Mouse (Mus musculus) right cerebral cortex, adult 18-20 months (tissue): ENCODE measurements around the gene Ifitm6.
"Not testable (repeated sequence)": the region's sequence is repeated elsewhere in the genome, so short reads cannot be mapped to it uniquely, and the experiment has no call there.

Experiments
- DNase-seq: peaks from one replicate; pipeline ENCODE4 v3.0.0; 2022; ENCODE audit warnings: mixed read lengths

Gene Ifitm6

GRCm38 (mm10) chr7:141008312-141008761 lies 9.4 kb downstream of the Ifitm6 start:
- no peak for DNase-seq

- no peak for DNase-seq
Observed at GRCm38 (mm10) chr7:141006914-141007313, 10.8 kb downstream of the Ifitm6 start.

DNA sequence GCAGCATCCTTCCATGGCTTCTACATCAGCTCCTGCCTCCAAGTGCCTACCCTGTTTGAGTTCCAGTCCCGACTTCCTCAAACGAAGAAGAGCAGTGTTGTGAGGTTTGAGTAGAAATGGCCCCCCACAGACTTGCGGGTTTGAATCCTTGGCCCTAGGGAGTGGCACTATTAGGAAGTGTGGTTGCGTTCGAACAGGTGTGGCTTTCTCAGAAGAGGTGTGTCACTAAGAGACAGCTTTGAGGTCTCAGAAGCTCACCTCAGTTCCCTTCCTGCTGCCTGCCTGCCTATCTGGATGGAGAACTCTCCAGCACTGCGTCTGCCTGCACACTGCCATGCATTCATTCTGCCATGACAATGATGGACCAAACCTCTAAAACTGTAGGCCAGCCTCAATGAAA lies 11.3 kb downstream of the Ifitm6 start:
- DNase-seq = no peak

- DNase-seq = no peak
Observed at GRCm38 (mm10) chr7:141003248-141004010, 14.3 kb downstream of the Ifitm6 start.

DNA sequence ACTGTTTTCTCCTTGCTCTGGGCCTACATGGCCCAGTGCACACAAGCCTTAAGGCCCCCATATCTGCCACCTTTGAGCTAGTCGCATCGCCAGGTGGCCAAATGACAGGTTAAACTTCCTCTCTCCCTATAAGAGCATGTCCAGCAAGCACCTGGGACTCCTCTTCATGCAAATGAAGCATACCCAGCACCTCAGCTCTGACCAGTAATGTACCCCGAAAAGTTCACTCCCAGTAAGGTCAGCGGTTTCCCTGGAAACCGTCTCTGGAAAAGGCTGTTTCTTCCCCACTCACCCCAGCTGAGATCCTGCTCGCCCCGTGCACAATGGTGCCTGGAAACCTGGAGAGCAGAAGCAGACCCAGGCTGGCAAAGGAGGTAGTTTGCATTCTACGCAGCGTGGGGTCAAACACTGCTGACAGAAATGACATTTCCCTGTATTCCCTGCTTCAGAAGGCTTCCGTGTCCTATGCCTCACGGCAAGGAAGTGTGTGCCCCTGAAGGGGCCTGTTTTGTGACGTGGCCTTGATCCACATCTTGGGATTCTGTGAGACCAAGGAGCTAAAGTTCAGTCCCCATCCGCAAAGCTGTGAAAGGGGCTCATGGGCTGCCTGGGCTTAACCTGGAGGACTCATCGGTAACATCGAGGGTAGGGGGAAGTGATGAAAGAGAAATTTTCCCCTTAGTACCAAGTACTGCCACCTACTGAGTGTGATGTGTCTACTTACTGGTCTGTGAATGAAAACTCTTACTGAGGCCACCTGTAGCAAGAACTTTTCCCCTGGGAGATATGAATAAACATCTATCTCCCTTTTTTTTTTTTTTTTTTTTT lies 16.6 kb downstream of the Ifitm6 start:
- DNase-seq = no peak

DNA sequence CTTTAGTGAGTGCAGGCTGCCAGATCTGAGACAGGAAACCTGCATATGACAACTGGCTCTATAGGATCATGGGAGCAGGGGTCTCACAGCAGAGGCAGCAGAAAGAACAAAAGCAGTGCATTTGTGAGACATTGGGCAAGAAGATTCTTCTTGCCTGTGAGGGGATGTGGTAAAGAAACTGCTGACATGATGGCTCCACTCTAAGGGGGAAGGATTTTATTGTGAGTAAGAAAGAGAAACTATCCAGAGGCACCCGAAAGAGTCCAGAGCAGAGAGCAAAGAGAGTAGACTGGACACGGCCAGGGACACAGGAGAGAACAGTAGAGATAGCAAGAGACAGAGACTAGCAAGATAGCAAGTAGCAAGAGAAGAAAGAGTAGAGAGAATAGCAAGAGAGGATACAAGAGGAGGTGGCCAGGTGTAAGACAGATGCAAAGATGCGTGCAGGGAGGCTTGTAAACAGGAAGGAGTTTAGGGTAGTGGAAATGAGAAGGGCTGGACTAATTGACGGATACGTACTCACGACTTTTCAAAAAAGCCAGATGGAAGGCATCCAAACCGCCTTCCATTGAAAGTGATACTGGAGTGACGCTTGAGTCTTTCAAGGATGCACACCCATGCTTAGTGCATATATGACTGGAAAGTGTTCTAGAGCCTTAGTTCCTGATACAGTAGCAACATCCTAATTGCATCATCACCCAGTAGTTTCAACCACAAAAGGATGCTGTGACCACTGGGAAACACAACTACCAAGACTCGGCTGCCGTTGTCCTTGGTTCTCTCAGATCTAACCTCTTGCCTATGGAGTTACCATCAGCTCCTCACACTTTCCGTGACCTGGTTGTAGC lies 18.6 kb downstream of the Ifitm6 start:
- DNase-seq = no peak

DNA sequence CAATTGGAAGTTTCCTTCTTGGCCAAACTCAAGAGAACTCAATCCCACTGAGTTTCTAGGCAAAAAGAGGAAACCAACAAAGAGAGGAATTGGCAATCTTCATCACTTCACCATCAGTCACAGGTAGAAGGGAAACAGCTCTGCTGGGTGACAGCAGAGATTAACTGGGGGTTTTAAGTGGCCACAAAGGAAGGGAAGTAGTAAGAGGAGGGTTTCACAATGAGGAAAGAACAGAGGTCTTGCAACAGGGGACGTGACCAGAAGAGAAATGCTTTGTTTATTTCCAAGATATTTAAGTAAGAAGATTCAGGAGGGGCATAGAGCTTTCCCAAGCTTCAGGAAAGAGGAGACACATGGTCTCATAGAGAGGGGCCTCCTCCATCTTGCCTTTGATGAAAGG lies 19.9 kb downstream of the Ifitm6 start:
- DNase-seq = no peak

- DNase-seq = no peak
Observed at GRCm38 (mm10) chr7:140991117-140991689, 26.5 kb downstream of the Ifitm6 start.

- DNase-seq = no peak
Observed at GRCm38 (mm10) chr7:140990622-140991021, 27.1 kb downstream of the Ifitm6 start.

- no peak for DNase-seq
Observed at GRCm38 (mm10) chr7:140990185-140990584, 27.5 kb downstream of the Ifitm6 start.

GRCm38 (mm10) chr7:140989022-140989421 lies 28.7 kb downstream of the Ifitm6 start:
- DNase-seq = no peak

DNA sequence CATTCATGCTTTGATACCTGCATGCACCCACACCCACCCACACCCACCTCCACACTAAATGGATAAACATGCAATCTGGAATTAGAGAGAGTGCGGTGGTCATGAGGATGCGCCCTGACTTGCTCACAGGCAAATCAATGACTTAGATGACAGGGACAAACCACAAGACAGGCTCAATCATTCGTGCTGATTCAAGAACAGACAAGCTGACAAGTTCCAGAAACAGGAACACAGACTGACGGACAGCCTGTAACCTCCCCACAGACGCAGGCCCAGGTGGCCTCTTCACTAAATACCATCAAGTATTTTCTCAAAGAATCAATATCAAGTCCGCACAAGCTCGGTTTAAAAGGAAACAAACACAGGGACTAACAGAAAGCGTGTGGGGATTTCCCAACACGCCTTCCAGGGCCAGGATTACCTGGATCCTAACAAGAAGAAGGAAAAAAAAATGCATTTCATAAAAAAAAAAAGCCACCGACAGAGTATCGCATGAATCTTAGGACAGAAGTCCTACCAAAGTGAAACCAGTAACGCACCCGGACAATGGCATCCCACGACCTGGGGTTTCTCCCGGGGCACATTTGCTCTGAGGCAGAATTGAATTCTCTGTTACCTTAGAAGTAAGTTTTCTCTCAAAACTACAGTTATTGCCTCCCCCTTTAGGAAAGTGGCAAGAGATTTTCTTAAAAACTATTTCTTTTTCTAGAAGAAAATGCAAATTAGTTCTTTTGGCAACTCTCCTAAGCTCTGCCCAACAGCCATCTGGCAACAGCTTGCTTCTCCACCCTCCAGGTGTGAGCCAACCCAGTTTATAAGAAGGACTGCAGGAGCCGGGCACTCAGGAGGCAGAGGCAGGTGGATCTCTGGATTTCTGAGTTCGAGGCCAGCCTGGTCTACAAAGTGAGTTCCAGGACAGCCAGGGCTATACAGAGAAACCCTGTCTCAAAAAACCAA lies 30.3 kb downstream of the Ifitm6 start:
- DNase-seq = peak; percentile 62

GRCm38 (mm10) chr7:140982971-140983370 lies 34.8 kb downstream of the Ifitm6 start:
- DNase-seq = no peak

DNA sequence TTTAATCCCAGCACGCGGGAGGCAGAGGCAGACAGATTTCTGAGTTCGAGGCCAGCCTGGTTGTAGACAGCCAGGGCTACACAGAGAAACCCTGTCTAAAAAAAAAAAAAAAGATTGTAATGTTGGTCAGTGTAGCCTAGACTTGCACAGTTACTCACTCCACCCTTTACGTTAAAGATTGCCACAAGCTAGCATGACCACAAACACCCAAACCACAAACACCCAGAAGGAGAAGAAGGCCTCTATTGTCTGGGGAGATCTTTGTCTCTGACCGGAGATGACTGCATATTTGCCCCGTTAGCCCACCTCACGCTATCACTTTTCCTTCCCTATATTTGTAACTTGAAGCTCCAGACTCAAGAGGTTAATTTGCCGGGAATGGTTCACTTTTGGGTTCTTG lies 36.0 kb downstream of the Ifitm6 start:
- DNase-seq = no peak

- DNase-seq = not testable (repeated sequence)
Observed at GRCm38 (mm10) chr7:140976720-140977119, 41.0 kb downstream of the Ifitm6 start.

- DNase-seq = no peak
Observed at GRCm38 (mm10) chr7:140975465-140975864, 42.3 kb downstream of the Ifitm6 start.

- no peak for DNase-seq
Observed at GRCm38 (mm10) chr7:140974940-140975339, 42.8 kb downstream of the Ifitm6 start.

DNA sequence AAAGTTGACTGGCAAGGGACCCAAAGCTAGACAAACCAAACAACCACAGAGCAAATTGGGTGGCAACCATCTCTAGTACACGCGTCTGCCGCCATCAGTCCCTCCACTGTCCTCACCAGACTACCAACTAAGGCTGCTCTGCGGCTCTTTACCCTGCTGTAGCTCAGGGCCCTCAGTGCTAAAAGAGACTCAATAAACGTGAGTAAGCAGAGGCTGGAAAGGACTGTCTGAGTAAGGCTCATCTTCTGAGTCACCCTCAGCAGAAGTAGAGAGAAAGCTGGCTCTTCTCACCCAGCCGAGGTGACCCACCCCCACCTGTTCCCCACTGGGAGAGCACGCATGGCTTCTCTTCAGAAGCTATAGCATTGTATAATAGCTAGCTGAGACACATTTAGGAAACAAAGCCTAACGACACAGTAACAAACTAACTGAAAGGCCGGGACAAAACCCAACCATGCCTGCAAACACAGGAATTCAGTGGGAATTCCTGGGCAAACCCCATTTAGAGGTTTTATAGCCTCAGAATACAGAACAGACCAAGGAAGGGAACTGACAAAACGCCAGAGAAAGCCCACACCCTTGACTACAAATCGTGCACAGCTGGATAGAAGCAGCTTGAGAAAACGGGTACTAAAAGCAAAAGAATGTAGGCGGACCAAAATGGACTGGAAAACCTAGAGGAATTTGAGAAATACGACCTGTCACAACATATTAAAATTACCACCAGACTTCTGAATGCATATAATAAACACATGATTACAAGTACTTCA lies 44.1 kb downstream of the Ifitm6 start:
- DNase-seq = peak; percentile 39

DNA sequence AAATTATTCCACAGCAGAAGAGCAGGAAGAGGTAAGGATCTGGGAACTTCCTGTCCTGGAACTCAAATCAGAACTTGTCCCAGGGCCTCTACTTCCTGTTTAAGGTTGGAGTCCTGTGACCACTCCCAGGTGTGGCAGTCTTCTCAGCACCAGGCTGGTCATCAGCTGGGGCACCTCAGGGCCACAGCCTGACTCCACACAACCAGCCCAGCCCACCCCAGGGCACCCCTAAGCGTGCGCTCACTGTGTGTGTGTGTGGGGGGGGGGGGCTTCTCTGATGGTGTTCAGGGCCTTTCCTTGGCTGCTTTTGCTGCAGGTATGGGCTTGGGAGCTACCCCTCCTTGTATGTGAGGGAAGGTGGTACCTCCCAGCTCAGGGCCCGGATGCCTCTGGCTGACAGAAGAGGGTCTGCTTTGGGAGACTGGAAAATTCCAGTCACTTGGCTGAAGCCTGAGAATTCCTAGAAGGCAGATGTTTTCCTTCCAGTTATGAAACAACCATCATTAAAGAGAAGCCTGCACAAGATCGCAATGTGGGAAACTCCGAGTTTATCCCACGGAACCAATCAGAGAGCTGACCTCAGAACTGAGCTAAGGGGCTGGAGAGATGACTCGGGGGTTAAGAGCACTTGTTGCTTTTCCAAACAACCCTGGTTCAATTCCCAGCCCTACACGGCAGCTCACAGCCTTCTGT lies 46.1 kb downstream of the Ifitm6 start:
- DNase-seq = no peak

DNA sequence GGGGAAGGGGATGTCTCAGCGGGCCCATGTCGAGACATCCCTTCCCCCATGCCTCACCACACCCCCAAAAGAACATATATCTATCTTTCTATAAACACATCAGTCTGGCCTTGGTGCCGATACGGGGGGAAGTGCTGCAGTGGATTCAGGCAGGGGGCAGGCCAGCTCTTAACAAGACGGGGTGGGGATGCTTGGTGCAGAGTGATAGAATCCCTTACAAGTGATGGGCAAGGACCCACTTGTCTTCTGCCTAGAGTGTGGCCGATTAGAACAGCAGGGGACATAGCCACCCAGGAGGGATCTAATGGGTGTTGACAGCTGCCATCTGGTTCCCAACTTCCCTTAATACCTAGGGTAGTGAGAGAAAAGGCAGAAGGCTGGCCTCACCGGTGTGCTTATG lies 46.8 kb downstream of the Ifitm6 start:
- no peak for DNase-seq
